Mouse (Mus musculus) kidney, embryonic 14.5 days (tissue): ENCODE data around the gene Mpo. TPM values are rescaled to one million over a fixed set of nuclear protein-coding genes. Genes with fewer than 3 reads are reported as not detected.

Experiments
- ATAC-seq: fragments of 200-750 bp; cut with Nextera tagmentation; 2 replicates; pipeline ENCODE4 v1.8.0; 2017; ENCODE audit warnings: moderate number of reproducible peaks, mild to moderate bottlenecking, moderate TSS enrichment, moderate library complexity; ENCODE audit not compliant: low FRiP score, low TSS enrichment
- H3K27ac ChIP-seq: fragments of 300-500 bp; sonication (generic); 2 replicates; pipeline ENCODE4 v1.5.1; 2014; ENCODE audit warnings: low read depth, mild to moderate bottlenecking, low read length, moderate library complexity, mixed read lengths
- H3K27me3 ChIP-seq: fragments of 300-500 bp; sonication (generic); 2 replicates; pipeline ENCODE4 v1.6.1; 2014; ENCODE audit warnings: mild to moderate bottlenecking, low read length; ENCODE audit not compliant: control insufficient read depth, insufficient read depth
- H3K36me3 ChIP-seq: fragments of 300-500 bp; sonication (generic); 2 replicates; pipeline ENCODE4 v1.6.1; 2014; ENCODE audit warnings: low read length, mixed read lengths; ENCODE audit not compliant: control insufficient read depth, insufficient read depth
- H3K4me1 ChIP-seq: fragments of 300-500 bp; sonication (generic); 2 replicates; pipeline ENCODE4 v1.6.1; 2014; ENCODE audit warnings: low read length, mixed read lengths; ENCODE audit not compliant: control insufficient read depth, insufficient read depth
- H3K4me2 ChIP-seq: fragments of 300-500 bp; sonication (generic); replicated peaks from 2 replicates; pipeline ENCODE4 v1.6.1; 2014; ENCODE audit warnings: low read depth, mild to moderate bottlenecking, low read length
- H3K4me3 ChIP-seq: fragments of 300-500 bp; sonication (generic); 2 replicates; pipeline ENCODE4 v1.5.1; 2014; ENCODE audit warnings: mild to moderate bottlenecking, low read length
- H3K9ac ChIP-seq: fragments of 300-500 bp; sonication (generic); 2 replicates; pipeline ENCODE4 v1.6.1; 2014; ENCODE audit warnings: low read depth, mild to moderate bottlenecking, low read length, moderate library complexity
- H3K9me3 ChIP-seq: fragments of 300-500 bp; sonication (generic); 2 replicates; pipeline ENCODE4 v1.6.1; 2016; ENCODE audit warnings: low read length; ENCODE audit not compliant: control insufficient read depth
- WGBS: fragments of 180-500 bp; shearing (Covaris S2); extraction: QIAGEN DNeasy Blood & Tissue Kit; methylation state at CpG from one replicate; pipeline ENCODE4 v1.1.7; 2014; 5-methylcytosine and 5-hydroxymethylcytosine counted together
- polyA plus RNA-seq: library from polyadenylated mRNA; unstranded; fragments of >200 nt; fragmentation: Nextera tagmentation; extraction: Ambion mirVana; gene quantifications from 2 replicates; pipeline ENCODE4 v1.2.1, GENCODE M21; 2014

The Mpo gene
- polyA plus RNA-seq, 1 experiment from 2014 or later, result 0.41 TPM

DNA sequence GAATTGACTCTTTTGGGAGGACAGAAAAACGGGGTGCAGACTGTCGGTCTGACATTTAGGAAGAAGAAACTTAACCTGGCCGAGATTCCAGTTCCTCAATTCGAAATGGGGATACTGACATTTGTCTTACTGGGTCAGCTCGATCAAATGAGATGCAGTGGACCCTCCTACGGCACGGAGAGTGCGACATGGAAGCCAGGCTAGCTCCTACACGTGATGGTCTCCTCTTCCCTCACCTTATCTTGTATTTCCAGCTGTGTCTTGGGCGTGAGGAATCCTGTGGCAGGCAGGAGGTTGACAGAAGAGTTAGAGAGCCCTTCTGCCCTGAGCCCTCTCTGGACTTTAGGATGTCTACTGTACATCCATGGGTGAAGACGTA lies 43.3 kb upstream of the Mpo start:
- no peaks in the 10 kb centered on the region for H3K9me3 ChIP-seq
- 79% methylated on average over 11 of the region's 11 CpGs for WGBS
- H3K27ac ChIP-seq, result peak overlapping the region; percentile 65; the same call in 1 of the 2 replicates
- H3K4me1 ChIP-seq, result peaks cover 18% of the 10 kb centered on the region; the same call in 1 of the 2 replicates
- H3K9ac ChIP-seq, result no peak overlapping the region
- H3K36me3 ChIP-seq, result peaks cover 5% of the 10 kb centered on the region
- H3K4me2 ChIP-seq, result no peak overlapping the region
- H3K27me3 ChIP-seq, result no peaks in the 10 kb centered on the region
- H3K4me3 ChIP-seq, result no peak overlapping the region
- no peak for ATAC-seq

DNA sequence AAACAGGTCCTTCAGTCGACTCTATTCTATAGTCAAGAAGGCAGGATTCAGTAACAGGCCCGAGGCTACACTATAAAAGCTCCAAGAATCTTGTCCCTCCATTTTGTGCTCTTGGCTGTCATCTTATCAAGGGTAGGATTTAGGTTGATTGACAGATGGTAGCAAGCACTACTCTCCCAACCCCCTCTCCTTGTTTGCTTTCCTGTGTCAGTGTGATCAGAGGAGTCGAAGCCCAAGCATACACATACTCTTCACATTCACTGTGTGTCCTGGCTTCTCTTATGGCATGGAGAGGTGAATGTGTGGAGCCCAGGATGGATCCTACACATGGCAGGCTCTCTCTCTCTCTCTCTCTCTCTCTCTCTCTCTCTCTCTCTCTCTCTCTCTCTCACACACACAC lies 42.9 kb upstream of the Mpo start:
- no peaks in the 10 kb centered on the region for H3K27me3 ChIP-seq
- no peak overlapping the region for H3K9ac ChIP-seq
- peaks cover 18% of the 10 kb centered on the region; the same call in 1 of the 2 replicates for H3K4me1 ChIP-seq
- no peak overlapping the region for H3K27ac ChIP-seq
- no peak overlapping the region for H3K4me2 ChIP-seq
- H3K4me3 ChIP-seq, result no peak overlapping the region
- 0 out of 2 replicates have a peak, but pooled peaks cover under 1% of the 10 kb centered on the region for H3K36me3 ChIP-seq
- WGBS, result 83% methylated on average over 3 of the region's 3 CpGs
- no peak for ATAC-seq
- no peaks in the 10 kb centered on the region for H3K9me3 ChIP-seq

DNA sequence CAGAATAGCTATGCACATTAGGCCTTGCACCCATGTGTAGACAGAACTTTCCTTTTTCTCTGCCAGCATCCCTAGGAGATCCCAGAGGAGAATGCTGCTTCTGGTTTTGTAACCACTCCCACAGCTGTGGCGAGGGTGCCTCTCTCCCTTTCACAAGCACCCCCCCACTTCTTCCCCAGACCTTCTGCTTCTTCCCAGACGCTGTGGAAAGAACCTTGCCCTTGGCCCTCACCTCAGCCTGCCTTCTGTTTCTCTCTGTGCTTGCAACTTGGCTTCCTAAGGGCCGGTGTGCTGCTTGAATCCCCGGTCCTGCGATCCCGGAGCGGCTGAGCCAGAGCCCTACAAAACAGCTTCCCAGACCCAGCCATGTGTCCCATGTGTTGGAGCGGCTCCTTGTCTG lies 42.4 kb upstream of the Mpo start:
- Histone ChIP-seq H3K4me3 (no peak overlapping the region), H3K27ac (no peak overlapping the region), H3K27me3 (no peaks in the 10 kb centered on the region), H3K4me1 (peaks cover 18% of the 10 kb centered on the region; the same call in 1 of the 2 replicates), H3K36me3 (no peaks in the 10 kb centered on the region), H3K9ac (no peak overlapping the region; the same call in 1 of the 2 replicates), H3K4me2 (no peak overlapping the region), H3K9me3 (no peaks in the 10 kb centered on the region)
- no peak for ATAC-seq
- 86% methylated on average over 8 of the region's 8 CpGs for WGBS

DNA sequence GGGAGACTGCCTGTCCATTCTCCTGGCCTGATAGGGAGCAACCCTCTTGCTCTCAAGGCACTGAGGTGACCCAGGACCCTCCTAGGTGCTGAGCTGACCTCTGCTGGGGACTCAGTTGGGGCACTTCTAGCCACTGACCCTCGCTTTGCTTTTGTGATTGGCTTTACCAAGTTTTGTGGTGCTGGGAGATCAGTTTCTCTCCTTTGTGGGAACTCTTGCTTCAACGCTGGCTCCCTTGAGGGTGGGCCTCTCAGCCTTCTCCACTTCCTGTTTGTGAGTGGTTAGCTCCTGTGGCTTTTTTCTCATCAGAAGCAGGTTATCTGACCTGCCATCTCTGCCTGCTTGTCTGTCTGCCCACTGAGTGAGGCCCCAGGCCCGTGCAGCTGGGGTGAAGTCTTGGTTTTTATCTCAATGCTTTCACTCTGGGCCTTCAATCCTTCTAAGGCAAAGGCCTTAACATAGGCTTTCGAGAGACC lies 41.9 kb upstream of the Mpo start:
- no peak overlapping the region for H3K27ac ChIP-seq
- no peaks in the 10 kb centered on the region for H3K9me3 ChIP-seq

DNA sequence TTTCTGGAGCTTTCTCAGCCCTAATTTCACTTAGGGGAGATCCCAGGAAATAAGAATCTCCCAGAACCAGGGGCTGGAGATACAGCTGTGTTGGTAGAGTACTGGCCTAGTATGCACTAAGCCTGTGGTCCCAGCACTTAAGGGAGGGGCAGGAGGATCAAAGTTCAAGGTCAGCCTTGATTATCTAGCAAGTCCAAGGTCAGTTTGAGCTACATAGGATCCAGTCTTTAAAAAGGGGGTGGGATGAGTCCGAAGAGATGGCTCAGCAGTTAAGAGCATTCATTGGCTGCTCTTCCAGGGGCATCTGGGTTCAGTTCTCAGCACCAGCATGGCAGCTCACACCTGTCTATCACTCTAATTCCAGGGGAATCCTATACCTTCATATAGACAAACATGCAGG lies 41.1 kb upstream of the Mpo start:
- ATAC-seq, result no peak
- H3K4me1 ChIP-seq, result peaks cover 21% of the 10 kb centered on the region; the same call in 1 of the 2 replicates
- H3K9ac ChIP-seq, result no peak overlapping the region
- H3K4me3 ChIP-seq, result no peak overlapping the region
- 85% methylated on average over 1 of the region's 1 CpGs for WGBS
- no peaks in the 10 kb centered on the region for H3K27me3 ChIP-seq
- no peak overlapping the region for H3K27ac ChIP-seq
- H3K9me3 ChIP-seq, result no peaks in the 10 kb centered on the region
- no peaks in the 10 kb centered on the region for H3K36me3 ChIP-seq
- no peak overlapping the region for H3K4me2 ChIP-seq

More for the DNA sequence above, 41.9 kb upstream of the Mpo start:
- ATAC-seq, result no peak
- H3K9ac ChIP-seq, result no peak overlapping the region
- WGBS, result 65% methylated on average over 4 of the region's 4 CpGs
- H3K4me3 ChIP-seq, result no peak overlapping the region
- H3K36me3 ChIP-seq, result no peaks in the 10 kb centered on the region
- H3K4me2 ChIP-seq, result no peak overlapping the region
- no peaks in the 10 kb centered on the region for H3K27me3 ChIP-seq
- H3K4me1 ChIP-seq, result peaks cover 19% of the 10 kb centered on the region; the same call in 1 of the 2 replicates

DNA sequence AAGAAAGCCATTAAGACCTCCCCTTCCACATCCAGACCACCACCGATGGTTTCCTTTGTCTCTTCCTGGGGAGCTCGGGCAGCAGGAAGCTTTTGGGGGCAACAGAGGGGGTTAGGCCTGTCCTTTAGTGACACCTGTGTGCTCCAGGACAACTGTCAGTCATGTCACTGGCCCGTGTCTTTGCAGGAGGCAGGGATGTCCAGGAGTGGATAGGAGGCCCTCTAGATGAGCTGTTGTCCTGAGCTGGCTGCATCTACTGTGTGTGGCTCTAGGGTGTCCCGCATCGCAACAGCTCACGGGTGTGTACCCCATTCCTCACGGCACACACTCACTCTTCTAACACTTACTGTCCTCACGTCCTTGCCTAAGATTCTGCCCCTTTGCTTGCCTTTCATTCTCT lies 40.1 kb upstream of the Mpo start:
- no peaks in the 10 kb centered on the region for H3K36me3 ChIP-seq
- peaks cover 20% of the 10 kb centered on the region; the same call in 1 of the 2 replicates for H3K4me1 ChIP-seq
- H3K4me2 ChIP-seq, result no peak overlapping the region
- H3K9me3 ChIP-seq, result no peaks in the 10 kb centered on the region
- WGBS, result 88% methylated on average over 8 of the region's 8 CpGs
- no peak overlapping the region for H3K9ac ChIP-seq
- no peak for ATAC-seq
- H3K27me3 ChIP-seq, result no peaks in the 10 kb centered on the region
- no peak overlapping the region for H3K27ac ChIP-seq
- H3K4me3 ChIP-seq, result no peak overlapping the region

DNA sequence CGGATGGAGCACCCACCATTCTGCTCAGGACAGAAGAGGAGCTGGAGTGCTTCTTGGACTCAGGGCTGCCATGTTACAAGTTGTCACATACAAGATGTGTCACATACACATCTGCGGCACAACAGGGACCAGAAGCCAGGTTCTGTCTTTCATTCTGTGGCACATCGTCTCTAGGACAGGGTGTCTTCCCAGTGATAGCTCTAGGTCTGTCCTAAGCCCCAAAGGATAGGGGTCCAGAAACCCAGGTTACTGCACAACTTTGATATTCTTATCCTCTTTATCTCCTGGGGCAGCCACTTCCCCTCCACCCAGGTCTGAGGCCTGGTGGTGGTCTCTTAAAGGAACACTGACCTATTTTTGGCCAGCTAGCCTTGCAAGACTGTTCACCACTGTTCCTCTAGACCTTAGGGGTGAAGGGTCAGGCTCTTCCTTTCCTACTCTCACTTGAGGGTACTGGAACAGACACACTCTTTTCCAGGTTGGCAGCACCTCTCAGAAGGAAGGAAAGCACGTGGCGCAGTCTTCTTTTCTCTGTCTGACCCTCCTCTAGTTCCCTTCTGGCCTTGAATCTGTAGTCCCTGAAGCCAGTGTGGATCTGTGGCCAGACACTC lies 39.4 kb upstream of the Mpo start:
- Histone ChIP-seq H3K4me3 (no peak overlapping the region), H3K27ac (no peak overlapping the region), H3K4me1 (peaks cover 15% of the 10 kb centered on the region; the same call in 1 of the 2 replicates), H3K9me3 (no peaks in the 10 kb centered on the region), H3K9ac (no peak overlapping the region), H3K36me3 (no peaks in the 10 kb centered on the region), H3K4me2 (no peak overlapping the region), H3K27me3 (no peaks in the 10 kb centered on the region; the same call in 1 of the 2 replicates)
- ATAC-seq, result no peak
- 90% methylated on average over 5 of the region's 5 CpGs for WGBS

DNA sequence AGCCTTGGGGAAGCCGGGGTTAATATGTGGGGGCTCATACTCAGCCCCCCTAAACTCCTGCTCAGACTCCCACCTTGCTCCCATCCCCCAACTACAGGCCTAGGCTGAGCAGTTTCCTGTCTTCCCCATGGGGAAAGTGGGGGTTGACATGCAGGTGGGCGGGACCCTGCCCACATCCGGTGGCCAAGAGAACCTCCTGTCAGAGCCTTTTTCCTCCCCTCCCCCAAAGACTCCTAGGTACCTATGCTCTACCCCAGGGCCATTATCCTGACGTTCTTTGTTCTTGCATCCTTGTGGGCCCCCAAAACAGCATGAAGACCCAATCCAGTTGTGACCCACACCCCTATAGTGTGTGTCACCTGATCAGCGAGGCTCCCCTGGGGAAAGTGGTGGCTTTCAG lies 38.8 kb upstream of the Mpo start:
- H3K4me1 ChIP-seq, result peaks cover 9% of the 10 kb centered on the region; the same call in 1 of the 2 replicates
- no peaks in the 10 kb centered on the region for H3K36me3 ChIP-seq
- 71% methylated on average over 5 of the region's 5 CpGs for WGBS
- no peaks in the 10 kb centered on the region for H3K9me3 ChIP-seq
- peaks cover 5% of the 10 kb centered on the region; the same call in 1 of the 2 replicates for H3K27me3 ChIP-seq
- no peak overlapping the region for H3K4me2 ChIP-seq
- no peak for ATAC-seq
- no peak overlapping the region for H3K4me3 ChIP-seq
- no peak overlapping the region for H3K9ac ChIP-seq
- no peak overlapping the region for H3K27ac ChIP-seq

DNA sequence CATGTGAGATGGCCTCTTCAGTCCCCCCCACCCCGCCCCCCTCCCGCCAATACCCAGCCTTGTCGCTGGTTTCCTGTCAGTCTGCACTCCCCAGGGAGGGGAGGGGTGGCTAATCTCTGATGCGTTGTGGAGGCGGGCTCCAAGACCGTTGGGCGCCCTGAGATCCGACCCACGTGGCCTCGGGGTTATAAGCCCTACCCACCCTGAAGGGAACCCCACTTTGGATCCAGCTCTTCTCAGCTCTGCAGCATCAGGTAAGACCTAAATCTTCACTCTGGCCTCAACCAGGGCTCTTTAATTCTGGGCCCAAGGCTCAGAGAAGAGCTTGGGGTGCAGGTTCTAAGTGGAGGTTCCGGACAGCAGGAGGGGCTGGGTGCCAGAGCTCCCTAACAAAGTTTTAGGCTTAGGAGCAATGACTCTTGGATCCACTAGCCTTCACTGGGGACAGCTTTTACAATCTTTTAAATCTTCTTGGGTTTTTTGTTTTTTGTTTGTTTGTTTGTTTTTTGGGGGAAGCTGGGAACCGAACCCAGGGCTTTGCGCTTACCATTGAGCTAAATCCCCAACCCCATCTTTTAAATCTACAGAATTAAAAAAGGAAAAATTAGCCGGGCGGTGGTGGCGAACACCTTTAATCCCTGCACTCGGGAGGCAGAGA lies 37.9 kb upstream of the Mpo start:
- Histone ChIP-seq H3K27me3 (peaks cover 7% of the 10 kb centered on the region), H3K4me3 (no peak overlapping the region), H3K4me2 (no peak overlapping the region), H3K4me1 (peaks cover 7% of the 10 kb centered on the region; the same call in 1 of the 2 replicates), H3K27ac (no peak overlapping the region), H3K9me3 (no peaks in the 10 kb centered on the region), H3K9ac (no peak overlapping the region), H3K36me3 (no peaks in the 10 kb centered on the region)
- whole genome bisulfite sequencing, result 78% methylated on average over 17 of the region's 17 CpGs
- ATAC-seq, result no peak
